Mouse (Mus musculus) hindbrain, embryonic 10.5 days (tissue): Measurements from ENCODE around the gene Troap. TPM values are rescaled to one million over a fixed set of nuclear protein-coding genes. Genes with fewer than 3 reads are reported as not detected.

Experiments
- polyA plus RNA-seq: library from polyadenylated mRNA; unstranded; fragments of >200 nt; fragmentation: Nextera tagmentation; extraction: Ambion mirVana; gene quantifications from 2 replicates; pipeline ENCODE4 v1.2.1, GENCODE M21; 2016

Gene Troap
- polyA plus RNA-seq, 1 experiment from 2014 or later, result 41.6 TPM

Other genes with a start within 250 kb of the Troap start
- gene Prkag1, start 243.1 kb upstream of the Troap start, polyA plus RNA-seq, result 88.7 and 89.0 TPM in 2 replicates
- 10.2 and 11.2 TPM in 2 replicates for gene Kmt2d, start 203.4 kb upstream of the Troap start, polyA plus RNA-seq
- gene Rhebl1, start 180.0 kb upstream of the Troap start, polyA plus RNA-seq, result 21.0 and 25.7 TPM in 2 replicates
- gene Dhh, start 176.0 kb upstream of the Troap start, polyA plus RNA-seq, result 0.42 and 0.46 TPM in 2 replicates
- 22.3 and 25.5 TPM in 2 replicates for gene Lmbr1l, start 156.3 kb upstream of the Troap start, polyA plus RNA-seq
- gene Tuba1b, start 140.0 kb upstream of the Troap start, polyA plus RNA-seq, result 2,254 and 2,463 TPM in 2 replicates
- not detected in 2 replicates for gene Gm49450, start 121.0 kb upstream of the Troap start, polyA plus RNA-seq
- gene Tuba1a, start 120.9 kb upstream of the Troap start, polyA plus RNA-seq, result 4,838 and 8,764 TPM in 2 replicates
- 111 and 135 TPM in 2 replicates for gene Tuba1c, start 44.7 kb upstream of the Troap start, polyA plus RNA-seq
- gene Prph, start 19.4 kb upstream of the Troap start, polyA plus RNA-seq, result 9.7 and 14.4 TPM in 2 replicates
- gene C1ql4, start 13.2 kb downstream of the Troap start, polyA plus RNA-seq, result 0.78 and 8.7 TPM in 2 replicates
- 1.9 and 2.2 TPM in 2 replicates for gene Dnajc22, start 18.6 kb downstream of the Troap start, polyA plus RNA-seq
- gene Spats2, start 51.3 kb downstream of the Troap start, polyA plus RNA-seq, result 58.4 and 62.6 TPM in 2 replicates
- gene Kcnh3, start 150.3 kb downstream of the Troap start, polyA plus RNA-seq, result 0.04 and 0.12 TPM in 2 replicates
- gene Mcrs1, start 177.4 kb downstream of the Troap start, polyA plus RNA-seq, result 194 and 213 TPM in 2 replicates
- gene Prpf40b, start 220.5 kb downstream of the Troap start, polyA plus RNA-seq, result 61.1 and 63.3 TPM in 2 replicates
- gene Fam186b, start 221.3 kb downstream of the Troap start, polyA plus RNA-seq, result 0.20 and 0.27 TPM in 2 replicates